Comparison of ENCODE assay signal across 25 mouse cellular contexts in genomic region chr9:32567603-32568002, GRCm38 (mm10). TPM values are rescaled to one million over a fixed set of nuclear protein-coding genes. Genes with fewer than 3 reads are reported as not detected.
DNase-seq lines count a peak whose midpoint lies in the region; ATAC-seq lines count a peak whose summit lies in the region.
"Had no signal": no experiment of that assay in that cellular context is flagged by ENCODE, and none has a peak within 500 bp of the region (broad histone marks: within the 10 kb centered on the region; RNA-seq: fewer than 3 reads in every experiment).

No protein-coding gene starts in this region.

- H3K36me3 ChIP-seq in heart, embryonic 15.5 days = no peaks in the 10 kb centered on the region
- no peaks in the 10 kb centered on the region for H3K36me3 ChIP-seq in embryonic facial prominence, embryonic 12.5 days
- H3K36me3 ChIP-seq in limb, embryonic 10.5 days = no peaks in the 10 kb centered on the region
- no peaks in the 10 kb centered on the region for H3K36me3 ChIP-seq in limb, embryonic 15.5 days
- no peaks in the 10 kb centered on the region for H3K36me3 ChIP-seq in liver, embryonic 12.5 days
- H3K36me3 ChIP-seq: hindbrain, embryonic 13.5 days; neural tube, embryonic 15.5 days had no signal

- no peak overlapping the region for H3K9ac ChIP-seq in heart, embryonic 15.5 days
- no peak overlapping the region for H3K9ac ChIP-seq in embryonic facial prominence, embryonic 12.5 days
- H3K9ac ChIP-seq in limb, embryonic 15.5 days = no peak overlapping the region
- no peak overlapping the region for H3K9ac ChIP-seq in liver, embryonic 12.5 days
- H3K9ac ChIP-seq: hindbrain, embryonic 13.5 days; neural tube, embryonic 15.5 days had no signal

- intact Hi-C loops in heart, postnatal 10 days (cut with DNase I) = no loop called here

- ATAC-seq in heart, embryonic 15.5 days (replicated peaks; ENCODE audit: insufficient number of reproducible peaks, insufficient read depth, low FRiP score, low read depth) = no peak
- no peak for ATAC-seq in embryonic facial prominence, embryonic 12.5 days (ENCODE audit: insufficient number of reproducible peaks, insufficient read depth, low FRiP score, low TSS enrichment)
- 0 out of 2 replicates have a peak, but pooled peaks have one; percentile 56 for ATAC-seq in limb, embryonic 15.5 days (ENCODE audit: insufficient number of reproducible peaks, low FRiP score, low TSS enrichment, low read depth)
- no peak for ATAC-seq in liver, embryonic 12.5 days
- ATAC-seq: CD4-positive, CD25-positive, alpha-beta regulatory T cell, adult 4 months; intestine, embryonic 16.5 days had no signal

- 43% methylated on average over 7 of the region's 7 CpGs for WGBS in heart, embryonic 15.5 days
- WGBS in embryonic facial prominence, embryonic 12.5 days = 21% methylated on average over 7 of the region's 7 CpGs
- WGBS in limb, embryonic 10.5 days = 18% methylated on average over 7 of the region's 7 CpGs
- 16% methylated on average over 7 of the region's 7 CpGs for WGBS in limb, embryonic 15.5 days
- WGBS in liver, embryonic 12.5 days (ENCODE audit: insufficient replicate concordance) = 67% methylated on average over 7 of the region's 7 CpGs

- no peak overlapping the region for H3K4me2 ChIP-seq in heart, embryonic 15.5 days
- 0 out of 2 replicates have a peak overlapping the region, but pooled peaks have one; percentile 2 for H3K4me2 ChIP-seq in embryonic facial prominence, embryonic 12.5 days (replicated peaks)
- peak overlapping the region; percentile 22; the same call in 1 of the 2 replicates for H3K4me2 ChIP-seq in limb, embryonic 15.5 days
- no peak overlapping the region for H3K4me2 ChIP-seq in liver, embryonic 12.5 days
- H3K4me2 ChIP-seq: hindbrain, embryonic 13.5 days; neural tube, embryonic 15.5 days had no signal

- no peaks in the 10 kb centered on the region for H3K9me3 ChIP-seq in heart, embryonic 15.5 days (replicated peaks)
- H3K9me3 ChIP-seq in embryonic facial prominence, embryonic 12.5 days = no peaks in the 10 kb centered on the region
- no peaks in the 10 kb centered on the region for H3K9me3 ChIP-seq in limb, embryonic 10.5 days (replicated peaks)
- no peaks in the 10 kb centered on the region for H3K9me3 ChIP-seq in limb, embryonic 15.5 days
- no peaks in the 10 kb centered on the region for H3K9me3 ChIP-seq in liver, embryonic 12.5 days (replicated peaks)
- H3K9me3 ChIP-seq: hindbrain, embryonic 13.5 days; neural tube, embryonic 15.5 days had no signal

- no peak overlapping the region for H3K4me3 ChIP-seq in heart, embryonic 15.5 days
- H3K4me3 ChIP-seq in embryonic facial prominence, embryonic 12.5 days = no peak overlapping the region
- H3K4me3 ChIP-seq in limb, embryonic 10.5 days = no peak overlapping the region
- H3K4me3 ChIP-seq in limb, embryonic 15.5 days = no peak overlapping the region
- no peak overlapping the region for H3K4me3 ChIP-seq in liver, embryonic 12.5 days
- H3K4me3 ChIP-seq: hindbrain, embryonic 13.5 days; neural tube, embryonic 15.5 days had no signal

- DNase-seq in heart, postnatal 10 days = no peak
- DNase-seq in limb, embryonic 10.5 days (ENCODE audit: low spot score) = no peak
- DNase-seq in left cerebral cortex, adult 11 months (ENCODE audit: low spot score) = no peak
- DNase-seq: adrenal gland, postnatal 14 days; cerebellum, adult 11-12 months; cerebellum, postnatal 10 days; gastrocnemius, postnatal 10 days; heart, postnatal 4 days; kidney, adult 8-10 months; kidney, postnatal 4 days; layer of hippocampus, postnatal 36 days; lung, postnatal 10 days; midbrain, embryonic 14.5 days; retina, postnatal 1 day; right cerebral cortex, postnatal 14 days had no signal

- H3K4me1 ChIP-seq in heart, embryonic 15.5 days (replicated peaks) = peaks cover 10% of the 10 kb centered on the region
- peaks cover 41% of the 10 kb centered on the region for H3K4me1 ChIP-seq in embryonic facial prominence, embryonic 12.5 days
- peaks cover 70% of the 10 kb centered on the region for H3K4me1 ChIP-seq in limb, embryonic 10.5 days
- peaks cover 46% of the 10 kb centered on the region for H3K4me1 ChIP-seq in limb, embryonic 15.5 days
- H3K4me1 ChIP-seq in liver, embryonic 12.5 days = 0 out of 2 replicates have a peak, but pooled peaks cover 3% of the 10 kb centered on the region
- H3K4me1 ChIP-seq: hindbrain, embryonic 13.5 days; neural tube, embryonic 15.5 days had no signal

- no peaks in the 10 kb centered on the region for H3K27me3 ChIP-seq in heart, embryonic 15.5 days
- no peaks in the 10 kb centered on the region for H3K27me3 ChIP-seq in embryonic facial prominence, embryonic 12.5 days
- no peaks in the 10 kb centered on the region for H3K27me3 ChIP-seq in limb, embryonic 10.5 days (ENCODE audit: low read depth, poor library complexity, severe bottlenecking)
- H3K27me3 ChIP-seq in limb, embryonic 15.5 days = no peaks in the 10 kb centered on the region
- peaks cover 17% of the 10 kb centered on the region for H3K27me3 ChIP-seq in liver, embryonic 12.5 days (replicated peaks)
- H3K27me3 ChIP-seq: neural tube, embryonic 15.5 days had no signal

- H3K27ac ChIP-seq in heart, embryonic 15.5 days = 0 out of 2 replicates have a peak overlapping the region, but pooled peaks have one; percentile 5
- peak overlapping the region; percentile 64; the same call in 1 of the 2 replicates for H3K27ac ChIP-seq in embryonic facial prominence, embryonic 12.5 days
- peak overlapping the region; percentile 81 for H3K27ac ChIP-seq in limb, embryonic 10.5 days
- H3K27ac ChIP-seq in limb, embryonic 15.5 days = peak overlapping the region; percentile 54; the same call in 1 of the 2 replicates
- H3K27ac ChIP-seq in liver, embryonic 12.5 days = no peak overlapping the region
- H3K27ac ChIP-seq: hindbrain, embryonic 13.5 days; kidney, postnatal 0 days; macrophage; neural tube, embryonic 15.5 days had no signal

RNA-seq across cellular contexts. Expression of gene Fli1, which starts 24.9 kb away (rescaled TPM):
- polyA plus RNA-seq in heart, embryonic 15.5 days (2015; fragmentation: Nextera tagmentation; extraction: Ambion mirVana) = 20.6 and 21.8 TPM in 2 replicates
- total RNA-seq in heart, postnatal 10 days (2021) = 10 to 100 TPM; 41.1 to 47.5 TPM
- polyA plus RNA-seq in embryonic facial prominence, embryonic 12.5 days (2016; fragmentation: Nextera tagmentation; extraction: Ambion mirVana) = 39.2 and 40.9 TPM in 2 replicates
- polyA plus RNA-seq in limb, embryonic 10.5 days (2016; fragmentation: Nextera tagmentation; extraction: Ambion mirVana) = 50.6 and 71.2 TPM in 2 replicates
- 21.3 and 23.4 TPM in 2 replicates for polyA plus RNA-seq in limb, embryonic 15.5 days (2015; fragmentation: Nextera tagmentation; extraction: Ambion mirVana)
- 15.3 and 16.2 TPM in 2 replicates for polyA plus RNA-seq in liver, embryonic 12.5 days (2016; fragmentation: Nextera tagmentation; extraction: Ambion mirVana)

Comparison
In these comparisons a context has a peak if more than half of its experiments do, and no peak if none do; other contexts are left out.
1. H3K4me2 ChIP-seq: peak in embryonic facial prominence, embryonic 12.5 days (single experiment) and limb, embryonic 15.5 days (single experiment); none in heart, embryonic 15.5 days (single experiment) and liver, embryonic 12.5 days (single experiment).